Mouse (Mus musculus): ENCODE data around the gene Map4. TPM values are rescaled to one million over a fixed set of nuclear protein-coding genes. Genes with fewer than 3 reads are reported as not detected.

Gene Map4
- total RNA-seq, 4 experiments from 2014 or later: 75.9 to 139 (median 108) TPM

DNA sequence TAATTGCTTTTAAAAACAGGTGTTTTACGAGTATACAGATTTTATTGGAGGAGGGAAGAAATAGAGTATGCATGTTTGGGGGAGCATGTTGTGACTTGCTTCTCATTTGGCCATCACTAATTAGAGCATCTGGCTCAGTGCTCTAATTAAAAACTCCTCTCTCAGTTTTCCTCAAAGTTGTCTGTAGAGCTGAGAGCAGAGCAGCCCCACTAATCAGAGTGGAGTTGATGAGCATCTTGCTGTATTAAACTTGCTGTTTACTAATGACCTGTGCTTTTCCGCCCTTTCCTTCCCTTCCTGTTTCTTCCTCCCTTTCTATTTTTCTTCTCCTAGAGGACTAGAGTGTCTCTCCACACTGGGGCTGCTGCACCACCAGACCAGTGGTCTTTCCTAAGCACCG, 71.2 kb downstream of the Map4 start:
- DNase-seq: no peak

GRCm38 (mm10) chr9:110019224-110019623, 88.0 kb downstream of the Map4 start:
- DNase-seq: no peak

- no peak for DNase-seq
Measured at GRCm38 (mm10) chr9:110020405-110020804, 89.1 kb downstream of the Map4 start.

DNA sequence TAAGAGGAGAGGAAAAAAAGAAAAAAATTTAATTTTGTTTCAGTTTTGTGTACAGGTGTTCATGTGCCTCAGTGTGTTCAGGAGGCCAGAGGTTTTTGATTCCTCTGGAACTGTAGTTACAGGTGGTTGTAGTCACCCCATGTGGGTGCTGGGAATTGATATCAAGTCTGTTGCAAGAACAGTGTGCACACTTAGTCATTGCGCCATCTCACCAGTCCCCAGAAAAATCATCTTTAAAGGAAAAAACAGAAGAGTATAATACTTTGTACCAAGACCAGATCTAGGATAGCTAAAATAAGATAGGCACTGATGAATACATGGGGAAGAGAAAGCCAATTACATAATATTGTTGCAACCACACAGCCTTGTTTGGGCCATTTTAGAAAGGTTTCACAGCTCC, 90.2 kb downstream of the Map4 start:
- DNase-seq: no peak

GRCm38 (mm10) chr9:110022151-110022550, 90.9 kb downstream of the Map4 start:
- DNase-seq: no peak

- no peak for DNase-seq
Measured at GRCm38 (mm10) chr9:110035091-110035490, 103.8 kb downstream of the Map4 start.

GRCm38 (mm10) chr9:110037895-110038294, 106.6 kb downstream of the Map4 start:
- no peak for DNase-seq

DNA sequence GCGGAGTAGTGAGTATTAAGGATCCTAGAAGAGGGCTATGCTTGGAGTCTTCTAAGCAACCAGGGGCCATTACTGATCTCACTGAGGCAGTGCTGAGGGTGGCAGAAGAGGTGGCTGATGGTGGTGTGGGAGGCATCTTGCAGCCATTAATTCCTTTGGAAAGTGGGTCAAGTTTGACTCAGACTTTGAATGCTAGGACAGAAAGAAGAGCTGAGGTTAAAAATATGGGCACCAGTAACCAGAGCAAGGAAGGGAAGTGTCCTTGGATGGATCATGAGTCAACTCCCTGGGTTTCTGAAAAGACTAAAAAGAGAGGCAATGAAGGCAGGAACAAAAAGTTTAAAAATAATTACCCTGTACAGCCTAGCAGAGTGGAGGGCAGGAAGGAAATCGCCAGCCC, 107.2 kb downstream of the Map4 start:
- no peak for DNase-seq

DNA sequence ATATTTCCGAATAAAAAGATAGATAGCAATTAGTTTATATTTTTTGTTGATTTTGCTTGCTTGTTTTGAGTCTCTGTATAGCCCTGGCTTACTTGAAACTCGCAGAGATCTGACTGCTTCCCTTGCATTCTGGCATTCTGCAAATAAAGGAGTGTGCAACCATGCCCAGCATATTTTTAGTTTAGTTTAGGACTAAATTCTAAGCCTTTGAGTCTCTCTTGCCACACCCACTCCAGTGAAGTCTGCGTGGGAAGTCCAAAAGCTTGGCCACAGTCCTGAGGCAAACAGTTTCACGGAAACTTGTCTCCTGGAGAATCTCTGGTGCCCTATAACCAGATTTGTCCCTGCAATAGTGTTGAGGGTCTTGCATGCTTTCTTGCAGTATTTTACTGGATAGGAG, 113.1 kb downstream of the Map4 start:
- DNase-seq: no peak

GRCm38 (mm10) chr9:110045763-110046377, 114.6 kb downstream of the Map4 start:
- DNase-seq: no peak

DNA sequence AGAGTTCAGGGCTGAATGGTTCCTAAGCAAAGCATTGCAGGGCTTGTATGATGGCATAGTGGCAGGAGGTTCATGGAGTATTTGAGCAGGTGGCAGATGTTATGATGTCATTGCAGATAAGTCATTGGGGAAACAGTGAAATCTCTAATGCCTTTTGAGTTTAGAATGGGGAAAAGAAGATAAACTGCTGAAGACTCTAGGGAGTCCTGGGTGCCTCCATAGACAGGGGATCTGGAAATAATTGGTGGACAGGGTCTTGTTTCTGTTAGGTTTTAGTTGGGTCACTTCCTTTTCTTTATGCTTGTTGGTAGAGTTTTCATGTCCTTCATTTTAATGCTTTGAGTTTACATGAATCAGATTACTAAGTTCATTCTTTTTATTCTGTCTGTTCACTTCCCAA, 116.0 kb downstream of the Map4 start:
- no peak for DNase-seq

GRCm38 (mm10) chr9:110047857-110048256, 116.6 kb downstream of the Map4 start:
- no peak for DNase-seq

- no peak for DNase-seq
Measured at GRCm38 (mm10) chr9:110051184-110051583, 119.9 kb downstream of the Map4 start.

DNA sequence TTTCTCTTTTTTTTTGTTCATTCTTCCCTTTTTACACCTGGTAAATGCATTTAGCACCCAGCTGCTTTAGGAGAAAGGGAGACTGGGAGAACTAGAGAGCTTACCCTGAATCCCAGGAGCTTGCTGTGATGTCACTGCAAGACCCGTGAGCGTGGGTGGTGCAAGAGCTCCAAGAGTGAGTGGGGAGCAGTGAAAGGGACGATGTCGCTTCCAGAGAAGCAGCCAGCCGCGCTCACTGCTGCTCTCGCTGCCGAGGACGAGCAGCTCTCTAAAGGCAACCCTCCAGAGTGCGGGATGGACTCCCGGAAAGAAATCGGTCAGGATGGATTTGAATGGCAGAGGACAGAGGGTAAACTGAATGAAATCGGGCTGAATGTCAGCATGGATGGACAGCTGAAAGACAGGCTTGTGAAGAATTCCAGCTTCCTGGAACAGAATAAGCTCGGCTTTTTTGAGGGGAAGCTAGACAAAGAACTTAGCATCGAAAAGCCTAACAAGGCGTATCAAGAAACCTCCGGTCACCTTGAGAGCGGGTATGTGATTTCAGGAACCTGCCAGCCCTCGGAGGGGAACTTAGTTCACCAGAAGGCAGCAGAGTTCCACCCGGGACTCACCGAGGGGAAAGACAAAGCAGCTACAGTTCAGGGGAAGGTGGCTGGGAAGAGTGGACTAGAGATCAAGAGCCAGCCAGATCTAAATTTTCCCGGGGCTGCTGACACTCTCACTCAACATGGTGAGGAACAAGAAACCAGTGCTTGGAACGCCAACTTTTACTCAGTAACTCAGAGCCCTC, 120.8 kb downstream of the Map4 start:
- DNase-seq: no peak

DNA sequence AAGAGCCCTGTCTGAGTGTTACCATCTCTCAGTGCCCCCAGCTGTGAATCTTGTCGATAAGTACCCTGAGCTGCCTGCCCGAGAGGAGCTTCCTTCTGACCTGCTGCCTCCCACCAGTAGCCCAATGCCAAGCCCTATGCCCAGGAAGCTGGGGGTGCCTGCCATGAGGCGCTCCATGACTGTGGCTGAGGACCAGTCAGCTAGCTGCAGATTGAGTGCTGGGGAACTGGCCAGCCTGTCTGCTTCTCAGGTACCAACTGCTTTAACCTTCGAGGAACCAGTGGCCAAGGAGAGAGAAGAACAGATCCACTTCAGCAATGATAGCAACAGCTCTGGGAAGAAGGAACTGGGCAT, 121.7 kb downstream of the Map4 start:
- no peak for DNase-seq

DNA sequence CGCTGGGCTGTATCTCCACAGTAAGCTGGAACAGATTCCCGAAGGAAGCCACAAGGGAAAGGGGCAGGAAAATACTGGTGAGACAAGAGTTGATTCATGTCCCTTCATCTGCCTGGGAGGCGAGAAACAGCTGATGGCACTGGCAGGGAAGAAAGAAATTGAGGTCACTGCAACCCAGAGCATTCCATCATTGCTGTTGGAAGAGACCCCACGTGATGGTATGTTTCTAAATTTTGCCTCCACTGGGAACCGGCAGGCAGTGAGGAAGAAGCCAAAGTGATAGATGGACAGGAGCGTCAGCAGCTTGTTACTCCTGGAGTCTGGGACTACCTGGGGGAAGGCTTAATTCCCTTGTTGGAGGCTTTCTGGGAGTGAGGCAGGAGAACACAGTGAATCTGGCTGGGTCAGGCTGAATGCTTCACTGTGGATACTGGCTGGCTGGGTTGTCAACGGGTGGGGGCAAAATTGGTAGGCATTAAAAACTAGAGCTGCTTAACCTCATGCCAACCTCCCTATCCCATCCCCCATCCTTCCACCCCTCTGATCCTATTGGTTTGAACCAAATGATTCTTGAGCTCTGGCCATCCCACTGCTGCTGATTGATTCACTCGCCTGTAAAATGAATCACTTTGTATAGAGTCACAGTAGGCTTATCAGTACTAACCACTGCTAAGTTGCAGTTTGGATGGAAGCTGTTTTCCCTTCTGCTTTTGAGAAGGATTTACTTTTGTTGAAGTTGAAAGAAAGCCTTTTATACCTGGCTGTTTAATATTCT, 122.2 kb downstream of the Map4 start:
- DNase-seq: no peak

- no peak for DNase-seq
Measured at GRCm38 (mm10) chr9:110054080-110054421, 122.8 kb downstream of the Map4 start.

DNA sequence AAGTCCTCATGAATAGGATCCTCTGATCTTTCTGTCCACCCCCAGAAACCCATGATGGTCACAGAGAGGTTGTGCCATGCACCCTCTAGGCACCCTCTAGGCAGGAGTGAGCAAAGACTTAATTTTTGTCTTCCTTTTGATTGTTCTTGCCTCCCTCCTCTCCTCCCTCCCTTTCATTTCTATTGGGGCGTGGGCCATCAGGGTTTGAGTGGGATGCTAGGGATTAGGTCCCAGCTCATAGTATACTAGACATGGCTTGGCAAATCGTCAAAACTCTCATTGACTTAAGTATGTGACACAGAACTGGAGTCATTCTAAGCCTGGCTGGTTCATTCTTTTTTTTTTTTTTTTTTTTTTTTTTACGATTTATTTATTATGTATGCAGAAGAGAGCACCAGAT, 123.5 kb downstream of the Map4 start:
- no peak for DNase-seq

GRCm38 (mm10) chr9:110057200-110057599, 125.9 kb downstream of the Map4 start:
- no peak for DNase-seq

DNA sequence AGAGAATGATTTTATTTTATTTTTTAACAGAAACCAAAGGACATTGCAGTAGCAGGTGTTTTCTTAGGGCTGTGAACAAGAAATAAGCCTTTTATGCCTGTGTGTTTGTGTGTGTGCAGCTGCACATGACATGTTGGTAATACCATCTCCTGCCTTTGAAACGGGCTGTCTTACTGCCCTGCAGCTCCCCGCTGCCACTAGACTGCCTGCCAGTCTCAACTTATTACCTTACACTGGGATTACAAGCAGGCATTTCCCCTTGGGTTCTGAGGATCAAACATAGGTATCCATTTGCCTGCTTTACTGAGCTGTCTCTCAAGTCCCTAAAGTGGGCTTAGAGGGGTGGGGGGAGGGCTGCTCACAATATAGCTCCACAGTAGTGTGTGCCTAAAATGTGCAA, 129.5 kb downstream of the Map4 start:
- no peak for DNase-seq

GRCm38 (mm10) chr9:110062405-110062804, 131.1 kb downstream of the Map4 start:
- DNase-seq: no peak

DNA sequence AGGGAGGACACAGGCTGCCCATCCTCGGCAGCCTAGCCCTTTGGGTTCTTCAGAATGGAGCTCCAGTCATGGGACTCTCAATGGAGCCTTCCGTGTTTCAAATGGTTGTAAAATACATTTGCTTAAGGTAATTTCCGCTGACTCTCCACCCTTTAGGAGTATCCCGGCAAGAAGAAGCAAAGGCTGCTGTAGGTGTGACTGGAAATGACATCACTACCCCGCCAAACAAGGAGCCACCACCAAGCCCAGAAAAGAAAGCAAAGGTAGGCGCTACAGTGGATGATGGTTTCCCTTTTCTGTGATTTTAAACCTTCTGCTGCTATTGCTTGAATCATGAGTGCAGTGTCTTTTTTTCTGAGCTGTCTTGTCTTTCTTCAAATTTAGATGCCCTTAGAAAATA, 131.6 kb downstream of the Map4 start:
- DNase-seq: no peak

DNA sequence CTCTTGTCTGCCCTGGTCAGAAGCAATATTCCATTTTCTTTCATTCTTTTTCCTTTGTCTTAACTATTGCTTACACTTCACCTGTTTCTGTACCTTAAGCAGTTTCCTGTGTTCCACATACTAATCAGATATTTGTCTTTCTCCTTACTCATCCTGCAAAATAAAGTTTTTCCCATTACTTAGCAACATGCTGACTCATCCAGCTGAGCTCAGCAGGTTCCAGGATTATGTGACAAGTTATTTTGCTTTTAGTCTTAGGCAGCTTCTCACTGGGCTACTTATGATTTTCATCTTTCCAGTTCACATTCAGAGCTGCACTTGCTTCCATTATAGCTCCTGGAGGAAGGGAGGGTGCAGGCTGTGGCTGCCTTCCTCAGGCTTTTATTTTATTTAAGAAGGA, 133.4 kb downstream of the Map4 start:
- no peak for DNase-seq

GRCm38 (mm10) chr9:110068745-110069144, 137.5 kb downstream of the Map4 start:
- peak; percentile 74 for DNase-seq
